18 mouse cellular contexts compared by ENCODE assay signal in the genomic region with DNA sequence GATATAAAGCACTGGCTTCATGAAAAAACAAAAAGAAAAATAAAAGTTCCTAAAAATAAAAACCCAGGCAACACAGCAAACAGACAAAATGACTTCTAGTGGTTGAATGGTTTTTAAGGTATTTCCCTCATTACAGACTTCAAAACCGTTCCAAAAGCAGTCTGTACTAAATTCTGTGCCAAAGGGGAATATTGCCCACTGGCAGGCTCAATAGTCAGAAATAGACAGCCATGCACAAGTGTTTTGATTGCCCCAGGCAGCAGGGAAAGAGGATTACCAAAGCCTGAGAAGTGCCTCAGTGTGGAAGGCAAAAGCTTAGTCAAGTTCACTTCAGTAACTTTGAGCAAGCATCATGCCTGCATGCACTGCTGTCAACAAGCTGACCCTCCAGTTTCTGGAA.
"Had no signal": no experiment of that assay in that cellular context is flagged by ENCODE, and none has a peak within 500 bp of the region (broad histone marks: within the 10 kb centered on the region; RNA-seq: fewer than 3 reads in every experiment).

No protein-coding gene starts in this region.

- ATAC-seq: liver, embryonic 12.5 days had no signal

- H3K36me3 ChIP-seq: kidney, embryonic 15.5 days; limb, embryonic 12.5 days; liver, embryonic 12.5 days; liver, embryonic 15.5 days; lung, embryonic 15.5 days; midbrain, embryonic 10.5 days had no signal

- H3K4me1 ChIP-seq: limb, embryonic 12.5 days; liver, embryonic 12.5 days; liver, embryonic 15.5 days; lung, embryonic 15.5 days; megakaryocyte, embryonic 14.5 days; midbrain, embryonic 10.5 days had no signal

- H3K9ac ChIP-seq: kidney, embryonic 15.5 days; limb, embryonic 12.5 days; liver, embryonic 12.5 days; liver, embryonic 15.5 days; lung, embryonic 15.5 days had no signal

- H3K4me2 ChIP-seq: kidney, embryonic 15.5 days; limb, embryonic 12.5 days; liver, embryonic 12.5 days; liver, embryonic 15.5 days; lung, embryonic 15.5 days had no signal

- H3K27ac ChIP-seq: kidney, embryonic 15.5 days; left cerebral cortex, adult 2 months; limb, embryonic 12.5 days; liver, embryonic 12.5 days; liver, embryonic 15.5 days; lung, embryonic 15.5 days; midbrain, embryonic 10.5 days had no signal

- H3K9me3 ChIP-seq: kidney, embryonic 15.5 days; limb, embryonic 12.5 days; liver, embryonic 12.5 days; liver, embryonic 15.5 days; lung, embryonic 15.5 days; megakaryocyte, embryonic 14.5 days; midbrain, embryonic 10.5 days had no signal

- DNase-seq: kidney, postnatal 10 days; kidney, postnatal 36 days; layer of hippocampus, postnatal 36 days; liver; lung, adult 18-20 months; lung, postnatal 10 days; lung, postnatal 36 days; midbrain, embryonic 14.5 days; thymus, adult 18-20 months; thymus, postnatal 36 days had no signal

- H3K27me3 ChIP-seq: kidney, embryonic 15.5 days; limb, embryonic 12.5 days; liver, embryonic 12.5 days; liver, embryonic 15.5 days; lung, embryonic 15.5 days had no signal

- H3K4me3 ChIP-seq: kidney, embryonic 15.5 days; left cerebral cortex, adult 2 months; limb, embryonic 12.5 days; liver, embryonic 12.5 days; liver, embryonic 15.5 days; lung, embryonic 15.5 days; megakaryocyte, embryonic 14.5 days; midbrain, embryonic 10.5 days had no signal
